Mouse (Mus musculus) NIH3T3 (cell line): Measurements from ENCODE around the gene Pacs2.
A peak's percentile ranks its signal among the peaks of the same experiment; 100 is the strongest.

ENCODE experiments used
- DNase-seq: peaks from one replicate; pipeline ENCODE4 v3.0.0-alpha.2; 2012; ENCODE audit warnings: low read depth

The Pacs2 gene

GRCm38 (mm10) chr12:113089107-113089506, 74.8 kb downstream of the Pacs2 start:
- DNase-seq, result no peak

GRCm38 (mm10) chr12:113090053-113090452, 75.7 kb downstream of the Pacs2 start:
- no peak for DNase-seq

DNA sequence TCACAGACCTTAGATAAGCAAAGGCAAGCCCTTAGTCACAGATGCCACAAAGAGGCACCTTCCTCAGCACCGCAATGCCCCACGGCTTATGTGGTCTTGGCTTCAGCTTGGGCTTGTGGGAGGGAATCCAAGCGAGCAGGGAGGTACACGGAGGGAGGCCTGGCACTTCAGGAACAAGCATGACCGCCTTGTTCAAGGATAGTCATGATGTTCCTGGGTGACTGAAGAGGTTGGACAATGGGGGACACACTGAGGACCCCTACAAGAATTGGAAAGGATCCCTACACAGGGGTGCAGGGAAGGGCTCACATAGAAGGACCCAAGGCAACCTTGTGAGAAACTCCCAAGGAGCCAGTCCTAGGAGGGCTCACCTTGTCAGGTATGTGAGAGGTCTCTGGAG, 82.7 kb downstream of the Pacs2 start:
- no peak for DNase-seq

GRCm38 (mm10) chr12:113097749-113098281, 83.5 kb downstream of the Pacs2 start, which contains the start of gene Mta1:
Mta1 (plus strand) TSS chr12:113098278.
- peak; percentile 78 for DNase-seq

- peak; percentile 56 for DNase-seq
Measured at GRCm38 (mm10) chr12:113098530-113099151, 84.3 kb downstream of the Pacs2 start.

DNA sequence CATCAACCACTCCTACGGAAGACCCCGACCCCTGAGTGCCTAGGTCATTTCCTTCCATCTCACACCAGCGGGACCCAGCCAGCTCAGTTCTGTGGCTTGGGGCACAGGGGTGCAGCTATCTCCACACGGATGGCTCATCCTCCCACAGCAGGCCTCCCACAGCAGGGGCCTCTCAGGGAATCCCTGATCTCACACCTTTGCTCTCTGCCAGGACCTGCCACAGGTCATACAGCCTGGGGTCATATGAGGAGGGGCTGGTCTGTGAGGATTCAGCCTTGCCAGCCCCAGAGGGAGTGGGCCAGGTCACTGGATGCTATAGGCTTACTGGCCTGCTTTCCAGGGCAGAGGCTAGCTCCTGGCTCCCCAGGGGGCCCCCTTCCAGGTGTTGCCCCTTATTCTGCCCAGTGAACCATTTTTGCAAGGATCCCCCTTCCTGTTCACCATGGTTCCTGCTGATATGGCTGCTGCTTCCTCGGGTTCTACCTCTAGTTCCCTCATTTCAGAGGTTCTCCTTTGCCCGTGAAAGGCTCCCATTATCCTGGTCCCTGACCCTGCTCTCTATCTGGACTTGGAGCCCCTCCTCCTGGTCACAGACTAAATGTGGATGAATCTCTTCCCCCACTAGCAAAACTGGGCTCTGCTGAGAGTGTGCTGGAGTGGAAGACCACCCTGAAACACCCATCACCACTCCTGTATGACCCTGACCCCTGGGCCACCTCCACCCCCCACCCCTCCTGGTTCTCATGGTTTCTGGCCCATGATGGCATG, 85.3 kb downstream of the Pacs2 start:
- DNase-seq, result no peak

DNA sequence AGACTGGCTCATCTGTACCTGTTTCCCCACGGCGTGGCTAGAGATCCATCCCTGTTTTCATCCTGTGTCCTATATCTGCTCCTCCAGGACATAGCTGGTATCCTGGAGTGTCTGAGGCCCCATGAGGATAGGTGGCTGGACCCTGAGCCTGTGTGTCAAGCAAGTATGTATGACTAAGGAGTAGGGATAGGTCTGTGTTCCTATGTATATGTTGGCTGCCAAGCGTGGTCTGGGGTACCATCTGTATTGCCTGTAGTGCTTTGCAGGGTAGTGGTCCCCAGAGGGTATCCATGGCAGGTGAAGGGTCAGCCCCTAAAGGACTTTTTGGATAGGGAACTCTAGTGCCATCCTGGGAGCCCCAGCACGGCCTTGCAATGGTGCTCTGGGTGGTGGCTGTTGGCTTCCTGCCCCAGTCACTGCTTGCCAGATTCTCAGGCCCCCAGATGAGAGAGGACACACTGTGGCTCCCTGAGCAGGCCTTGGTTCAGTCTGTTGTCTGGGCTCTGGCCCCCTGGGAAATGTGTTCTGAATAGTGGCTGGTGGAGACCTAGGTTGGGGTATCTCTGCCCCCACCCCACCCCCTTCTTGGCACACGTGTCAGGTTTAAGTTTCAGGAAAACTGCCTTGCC, 86.3 kb downstream of the Pacs2 start:
- DNase-seq, result no peak

- DNase-seq, result no peak
Measured at GRCm38 (mm10) chr12:113101251-113101960, 87.1 kb downstream of the Pacs2 start.

- DNase-seq, result peak; percentile 78
Measured at GRCm38 (mm10) chr12:113102461-113102860, 88.2 kb downstream of the Pacs2 start.

GRCm38 (mm10) chr12:113103846-113104451, 89.6 kb downstream of the Pacs2 start:
- no peak for DNase-seq

DNA sequence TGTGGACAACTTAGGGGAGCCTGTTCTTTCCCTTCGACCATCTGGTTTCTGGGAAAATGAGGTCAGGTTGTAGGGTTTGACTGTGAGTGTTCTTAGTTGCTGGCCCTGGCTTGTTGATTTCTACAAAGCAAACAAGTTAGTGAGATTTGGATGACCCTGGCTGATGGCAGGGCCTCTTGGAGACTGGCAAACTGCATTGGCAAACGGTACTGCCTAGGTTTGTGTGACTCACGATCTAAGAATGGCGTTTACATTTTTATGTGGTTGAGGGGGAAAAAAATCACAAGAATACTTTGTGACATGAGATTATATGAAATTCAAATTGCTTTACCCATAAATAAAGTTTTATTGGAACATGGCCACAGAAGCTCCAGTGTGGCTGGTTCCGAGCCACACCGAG, 92.1 kb downstream of the Pacs2 start:
- DNase-seq, result peak; percentile 81

- no peak for DNase-seq
Measured at GRCm38 (mm10) chr12:113107431-113108124, 93.3 kb downstream of the Pacs2 start.

DNA sequence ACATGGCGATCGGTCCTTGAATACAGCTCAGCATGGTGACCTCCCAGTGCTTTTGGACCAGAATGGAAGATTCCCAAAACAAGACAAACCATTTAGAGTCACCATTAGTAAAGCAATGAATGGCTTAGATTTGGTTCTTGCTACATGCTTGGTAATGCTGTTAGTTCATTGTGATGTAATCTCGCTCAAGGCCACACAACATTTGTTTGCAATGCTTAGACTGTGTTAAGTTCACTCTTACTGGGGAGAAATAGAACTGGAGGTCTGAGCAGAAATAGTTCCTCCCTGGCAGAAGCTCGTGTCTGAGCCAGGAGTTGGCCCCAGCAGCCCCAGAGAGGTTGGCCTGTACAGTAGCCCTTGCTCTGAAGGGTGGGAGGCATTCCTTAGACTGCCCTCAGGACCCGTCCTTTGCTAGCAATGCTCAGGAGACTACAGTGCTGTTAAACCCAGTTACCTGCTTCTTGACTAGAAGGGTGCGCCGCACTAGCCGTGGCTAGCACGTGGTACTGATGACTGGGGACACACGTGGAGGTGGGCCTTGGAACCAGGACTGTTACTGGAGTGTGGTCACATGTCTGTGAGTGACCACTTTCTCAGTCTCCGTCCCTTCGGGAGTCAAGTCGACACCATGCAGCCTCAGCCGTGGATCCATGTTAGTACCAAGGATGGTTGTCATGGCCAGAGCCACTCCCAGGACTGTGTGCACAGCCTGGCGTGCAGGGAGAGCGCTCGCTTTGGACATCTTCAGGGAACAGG, 94.4 kb downstream of the Pacs2 start:
- DNase-seq, result no peak

DNA sequence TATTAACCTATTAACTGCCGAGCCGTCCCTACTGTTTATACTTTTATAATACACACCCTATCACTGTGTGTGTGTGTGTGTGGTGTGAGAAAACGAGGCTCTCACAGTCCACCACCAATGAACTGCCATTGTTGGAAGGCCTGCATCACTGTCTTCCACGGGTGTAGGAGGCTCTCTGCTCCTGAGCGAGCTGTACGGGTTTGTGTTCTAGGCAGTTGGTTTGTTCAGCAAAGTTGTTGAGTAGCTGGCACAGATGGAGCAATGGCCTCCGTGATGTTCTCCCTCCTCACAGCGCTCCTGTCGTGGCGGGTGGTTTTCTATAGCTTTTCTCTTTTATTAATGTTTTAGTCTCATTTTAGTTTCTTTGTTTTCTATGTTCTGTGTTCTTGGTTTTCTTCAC, 95.5 kb downstream of the Pacs2 start:
- no peak for DNase-seq

- DNase-seq, result no peak
Measured at GRCm38 (mm10) chr12:113114141-113114540, 99.8 kb downstream of the Pacs2 start.

GRCm38 (mm10) chr12:113114856-113115538, 100.7 kb downstream of the Pacs2 start:
- no peak for DNase-seq

DNA sequence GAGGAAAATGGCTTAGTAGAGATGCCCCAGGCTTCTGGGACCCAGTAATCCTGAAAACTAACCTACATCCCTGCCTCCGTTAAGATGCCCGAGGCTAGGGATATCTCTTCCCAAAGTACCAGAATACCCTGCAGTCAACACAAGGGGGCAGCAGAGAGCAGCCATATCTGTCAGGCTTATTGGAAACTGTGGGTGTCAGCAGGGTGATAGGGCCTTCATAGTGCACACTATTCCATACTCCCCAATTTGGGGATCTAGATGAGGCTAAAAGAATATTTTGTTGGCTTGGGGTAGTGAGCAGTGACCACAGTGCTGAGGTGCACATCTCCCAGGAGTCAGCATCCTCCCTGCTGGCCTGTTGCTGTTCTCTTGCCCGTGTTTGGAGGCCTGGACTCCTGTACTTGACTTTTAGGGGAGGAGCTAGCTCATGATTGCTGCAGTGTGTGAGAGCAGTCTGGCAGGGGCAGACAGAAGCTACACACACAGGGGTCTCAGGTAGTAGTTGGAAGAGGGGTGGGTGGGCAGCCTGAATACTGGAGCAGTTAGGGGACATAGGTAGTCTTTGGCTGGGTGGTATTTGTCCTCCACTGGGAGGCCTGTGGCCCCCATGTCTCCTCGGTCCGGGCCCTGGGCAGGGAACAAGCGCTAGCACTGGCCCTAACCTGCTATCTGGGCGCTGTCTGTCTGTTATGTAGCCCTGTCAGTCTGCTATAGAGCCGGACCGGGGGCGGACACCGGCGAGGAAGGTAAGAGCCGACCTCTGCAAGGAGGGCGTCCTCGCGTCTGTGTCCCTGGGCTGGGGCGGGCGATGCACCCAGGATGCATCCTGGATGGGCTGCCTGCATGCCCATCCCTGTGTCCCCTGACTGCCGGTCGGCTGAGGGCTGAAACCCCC, 105.5 kb downstream of the Pacs2 start:
- peak; percentile 89 for DNase-seq
